Mouse (Mus musculus) brain, embryonic 14.5 days (tissue): ENCODE data around the gene Megf11. TPM values are rescaled to one million over a fixed set of nuclear protein-coding genes. Genes with fewer than 3 reads are reported as not detected.
A peak's percentile ranks its signal among the peaks of the same experiment; 100 is the strongest.

Experiments
- DNase-seq: peaks from one replicate; pipeline ENCODE4 v3.0.0-alpha.2; 2011; ENCODE audit warnings: low read depth
- CTCF ChIP-seq: fragments of 200-500 bp; IDR thresholded peaks from 2 replicates; pipeline ENCODE4 v1.5.1; 2012; ENCODE audit warnings: inconsistent platforms, mild to moderate bottlenecking, moderate library complexity, borderline replicate concordance; ENCODE audit not compliant: insufficient read depth, insufficient read length; ENCODE audit errors: extremely low read depth
- POLR2A ChIP-seq: fragments of 200-500 bp; IDR thresholded peaks from 2 replicates; pipeline ENCODE4 v1.6.1; 2012; ENCODE audit warnings: mild to moderate bottlenecking, inconsistent platforms, borderline replicate concordance; ENCODE audit not compliant: poor library complexity, insufficient read depth, insufficient read length, severe bottlenecking; ENCODE audit errors: extremely low read depth
- polyA plus RNA-seq: library from polyadenylated mRNA; depleted of rRNA; stranded (reverse); fragments of >200 nt; gene quantifications from 2 replicates; pipeline ENCODE4 v1.2.3, GENCODE M21; 2012

Megf11 gene
- polyA plus RNA-seq, 1 experiment = 16.5 TPM

DNA sequence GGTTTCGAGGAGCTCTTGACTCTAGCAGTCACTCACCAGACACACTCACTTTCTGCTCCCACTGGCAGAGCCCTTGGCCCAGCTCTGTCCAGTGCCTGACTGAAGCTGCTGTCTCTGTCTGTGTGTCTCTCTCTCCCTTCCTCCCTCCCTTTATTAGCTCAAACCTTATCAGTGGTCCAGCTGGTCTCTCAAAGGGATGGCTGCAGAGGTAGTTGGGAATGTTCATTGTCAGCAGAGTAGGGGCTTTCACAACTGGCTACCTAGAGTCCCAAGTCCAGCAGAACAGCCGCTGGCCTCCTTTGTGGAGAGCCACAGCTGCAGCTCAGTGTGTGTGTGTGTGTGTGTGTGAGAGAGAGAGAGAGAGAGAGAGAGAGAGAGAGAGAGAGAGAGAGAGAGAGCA lies 180.9 kb downstream of the Megf11 start:
- no peak for TF ChIP-seq POLR2A
- TF ChIP-seq CTCF = no peak

GRCm38 (mm10) chr9:64567482-64567881 lies 182.1 kb downstream of the Megf11 start:
- TF ChIP-seq POLR2A (no peak), CTCF (no peak)
- no peak for DNase-seq

More for the DNA sequence above, 180.9 kb downstream of the Megf11 start:
- DNase-seq = no peak

DNA sequence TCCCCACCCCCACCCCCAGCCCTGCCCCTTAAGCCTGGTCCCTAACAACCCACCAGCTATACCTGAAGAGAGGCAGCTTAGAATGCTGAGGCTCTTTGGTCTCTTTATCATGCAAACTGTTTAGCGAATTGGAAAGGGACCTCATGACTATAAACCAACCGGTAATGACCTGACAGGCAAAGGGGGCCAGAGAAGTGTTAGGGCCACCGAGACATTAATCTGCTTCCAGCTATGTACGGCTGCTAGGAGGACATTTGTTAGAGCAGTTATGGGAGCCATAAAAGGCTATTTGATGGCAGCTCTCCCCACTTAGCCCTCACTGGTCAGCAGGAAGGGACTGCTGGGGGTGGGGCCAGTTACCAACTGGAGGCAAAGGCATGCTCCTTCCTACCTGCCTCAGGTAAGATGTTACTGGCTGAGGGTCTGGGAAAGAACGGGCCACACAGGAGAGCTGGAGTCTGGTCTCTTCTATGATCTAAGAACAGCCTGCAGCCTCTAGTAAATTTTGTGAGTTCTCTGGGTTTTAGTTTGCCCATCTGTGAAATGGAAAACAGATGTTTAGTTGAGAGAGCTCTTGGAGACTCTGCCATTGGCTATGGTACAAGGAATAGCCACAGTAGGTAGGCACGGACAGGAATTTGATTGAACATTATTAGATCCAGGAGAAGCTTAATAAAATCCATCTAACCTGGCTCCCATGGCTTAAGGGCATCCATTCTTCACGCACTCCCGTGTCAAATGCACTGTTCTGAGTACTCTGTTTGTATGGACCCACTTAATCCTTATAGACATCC lies 183.2 kb downstream of the Megf11 start:
- TF ChIP-seq POLR2A = no peak
- TF ChIP-seq CTCF = no peak
- no peak for DNase-seq

- no peak for TF ChIP-seq POLR2A
- TF ChIP-seq CTCF = no peak
- DNase-seq = no peak
These were observed 185.0 kb downstream of the Megf11 start for GRCm38 (mm10) chr9:64570448-64570847.

GRCm38 (mm10) chr9:64571091-64571490 lies 185.7 kb downstream of the Megf11 start:
- DNase-seq = no peak

GRCm38 (mm10) chr9:64572629-64573190 lies 187.3 kb downstream of the Megf11 start:
- TF ChIP-seq POLR2A = no peak
- TF ChIP-seq CTCF = no peak
- peak; percentile 47 for DNase-seq

More at GRCm38 (mm10) chr9:64571091-64571490, 185.7 kb downstream of the Megf11 start:
- TF ChIP-seq CTCF = no peak
- TF ChIP-seq POLR2A = no peak

DNA sequence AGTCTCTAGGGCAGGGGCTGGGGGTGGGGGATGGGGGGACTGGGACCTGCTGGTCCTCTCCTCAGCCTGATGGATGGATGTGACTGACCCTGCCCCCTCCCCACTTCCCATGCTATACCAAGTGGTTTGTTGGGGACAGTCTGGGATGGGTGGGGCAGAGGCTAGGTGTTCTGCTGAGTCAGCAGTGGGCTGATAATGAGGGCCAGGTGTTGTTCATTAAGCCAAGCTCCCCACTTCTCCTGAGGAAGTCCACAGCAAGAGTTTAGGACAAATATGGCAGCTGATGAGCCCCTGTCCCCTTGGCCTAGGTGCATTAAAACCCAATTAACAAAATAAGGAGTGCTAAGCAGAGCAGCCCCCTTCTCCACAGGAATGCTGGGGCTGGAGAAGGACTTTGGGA lies 190.2 kb downstream of the Megf11 start:
- no peak for DNase-seq
- no peak for TF ChIP-seq POLR2A
- TF ChIP-seq CTCF = no peak

GRCm38 (mm10) chr9:64576143-64576878 lies 190.9 kb downstream of the Megf11 start:
- DNase-seq = no peak
- TF ChIP-seq CTCF (no peak), POLR2A (no peak)

- no peak for TF ChIP-seq CTCF
- no peak for TF ChIP-seq POLR2A
- no peak for DNase-seq
These were observed 191.7 kb downstream of the Megf11 start for GRCm38 (mm10) chr9:64577156-64577555.

- TF ChIP-seq POLR2A (no peak), CTCF (no peak)
- DNase-seq = peak; percentile 60
These were observed 192.6 kb downstream of the Megf11 start for GRCm38 (mm10) chr9:64578014-64578413.

DNA sequence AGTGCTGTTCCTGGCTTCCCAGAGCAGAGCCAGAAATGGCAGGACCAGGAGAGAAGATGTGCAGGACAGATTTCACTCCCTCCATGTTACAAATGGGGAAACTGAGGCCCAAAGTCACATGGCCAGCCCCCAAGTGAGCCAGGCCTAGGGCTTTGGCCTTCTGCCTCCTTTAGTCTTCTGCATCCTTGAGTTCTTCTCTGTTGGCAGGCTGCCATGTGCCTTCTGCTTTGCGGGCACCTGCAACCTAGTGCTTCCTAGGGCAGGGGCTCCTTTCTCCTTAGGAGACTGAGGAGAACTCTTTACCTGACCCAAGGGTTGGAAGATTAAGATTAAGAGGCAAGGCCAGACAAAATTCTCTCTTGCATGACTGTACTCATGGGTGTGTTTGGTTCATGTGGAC lies 193.9 kb downstream of the Megf11 start:
- TF ChIP-seq POLR2A = no peak
- no peak for TF ChIP-seq CTCF
- DNase-seq = no peak
